Mouse (Mus musculus) kidney, adult 2 months (tissue): ENCODE data around the gene Fxyd3.

ENCODE experiments used
- CTCF ChIP-seq: fragments of 200-500 bp; conservative IDR thresholded peaks from 2 replicates; pipeline ENCODE4 v1.5.1; 2011; ENCODE audit warnings: low read depth, mild to moderate bottlenecking, control low read depth, low read length, moderate library complexity, mixed read lengths; ENCODE audit not compliant: insufficient read depth, insufficient read length
- POLR2A ChIP-seq: fragments of 200-500 bp; IDR thresholded peaks from one replicate; pipeline ENCODE4 v1.6.1; 2011; ENCODE audit warnings: low read depth, low read length, control low read depth

- TF ChIP-seq CTCF (no peak), POLR2A (no peak)
These were observed 2.3 kb downstream of the Fxyd3 start for GRCm38 (mm10) chr7:31074061-31074712.
